Mouse (Mus musculus): Measurements from ENCODE around the gene Llgl2. TPM values are rescaled to one million over a fixed set of nuclear protein-coding genes. Genes with fewer than 3 reads are reported as not detected.
A peak's percentile ranks its signal among the peaks of the same experiment; 100 is the strongest.

Llgl2 gene
- polyA plus RNA-seq, 1 experiment from 2014 or later, result 11.9 TPM

DNA sequence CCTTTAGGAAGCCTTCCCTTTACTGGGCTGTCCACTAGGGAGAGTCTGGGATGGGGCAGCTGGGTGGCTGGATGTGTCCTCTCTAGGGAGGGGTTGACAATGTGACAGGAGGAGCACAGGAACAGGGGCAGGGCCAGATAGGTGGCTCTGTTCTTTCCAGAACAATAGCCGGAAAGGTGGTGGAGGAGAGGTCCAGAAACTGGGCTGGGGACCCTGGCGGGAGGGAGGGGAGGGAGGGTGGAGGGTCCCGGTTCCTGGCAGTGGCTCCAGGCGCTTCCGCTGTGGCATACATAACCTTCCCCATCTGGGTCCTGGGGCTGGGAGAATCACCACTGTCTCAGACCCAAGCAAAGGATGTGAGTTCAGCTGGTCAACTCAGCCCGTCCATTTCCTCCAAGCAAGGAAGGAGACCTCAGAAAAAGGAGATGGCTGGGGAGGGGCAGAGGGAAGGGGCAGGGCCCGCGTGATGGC, 14.5 kb upstream of the Llgl2 start:
- ATAC-seq (ENCODE audit: insufficient read depth), result no peak
- Histone ChIP-seq H3K4me1 (replicated peaks) (peaks cover 96% of the 10 kb centered on the region), H3K9ac (no peak overlapping the region), H3K9me3 (replicated peaks) (no peaks in the 10 kb centered on the region), H3K27ac (replicated peaks) (peak overlapping the region; percentile 59; the same call in 1 of the 2 replicates), H3K27me3 (no peaks in the 10 kb centered on the region), H3K4me3 (replicated peaks) (no peak overlapping the region), H3K36me3 (replicated peaks) (peaks cover 47% of the 10 kb centered on the region), H3K4me2 (peak overlapping the region; percentile 100; the same call in 1 of the 2 replicates)
- 43% methylated on average over 8 of the region's 8 CpGs for WGBS (ENCODE audit: insufficient replicate concordance)

DNA sequence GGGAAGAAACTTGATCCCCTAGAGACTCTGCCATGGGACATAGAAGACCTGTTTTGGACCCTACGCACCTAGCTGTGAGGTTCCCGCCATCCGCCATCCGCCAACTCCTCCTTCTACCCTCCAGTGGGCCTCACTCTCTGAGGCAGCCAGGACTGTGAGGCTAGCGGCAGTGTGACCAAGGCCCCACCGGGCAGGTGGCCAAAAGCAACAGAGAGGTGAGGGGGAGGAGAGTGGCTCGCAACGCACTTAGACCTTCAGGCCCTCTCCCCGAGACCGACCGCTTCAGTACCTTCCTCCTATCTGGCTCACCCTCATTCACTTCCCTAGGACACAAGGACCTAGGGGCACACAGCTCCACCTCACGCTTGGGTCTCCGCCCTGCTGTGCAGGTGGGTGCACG, 13.5 kb upstream of the Llgl2 start:
- WGBS (ENCODE audit: insufficient replicate concordance), result 77% methylated on average over 14 of the region's 14 CpGs
- peak overlapping the region; percentile 59 for H3K27ac ChIP-seq (replicated peaks)
- no peaks in the 10 kb centered on the region for H3K9me3 ChIP-seq (replicated peaks)
- peaks cover 93% of the 10 kb centered on the region for H3K4me1 ChIP-seq (replicated peaks)
- H3K9ac ChIP-seq, result no peak overlapping the region
- H3K36me3 ChIP-seq (replicated peaks), result peaks cover 38% of the 10 kb centered on the region
- H3K27me3 ChIP-seq, result no peaks in the 10 kb centered on the region
- no peak for ATAC-seq (ENCODE audit: insufficient read depth)
- peak overlapping the region; percentile 100 for H3K4me2 ChIP-seq
- peak overlapping the region; percentile 2; the same call in 1 of the 2 replicates for H3K4me3 ChIP-seq (replicated peaks)

DNA sequence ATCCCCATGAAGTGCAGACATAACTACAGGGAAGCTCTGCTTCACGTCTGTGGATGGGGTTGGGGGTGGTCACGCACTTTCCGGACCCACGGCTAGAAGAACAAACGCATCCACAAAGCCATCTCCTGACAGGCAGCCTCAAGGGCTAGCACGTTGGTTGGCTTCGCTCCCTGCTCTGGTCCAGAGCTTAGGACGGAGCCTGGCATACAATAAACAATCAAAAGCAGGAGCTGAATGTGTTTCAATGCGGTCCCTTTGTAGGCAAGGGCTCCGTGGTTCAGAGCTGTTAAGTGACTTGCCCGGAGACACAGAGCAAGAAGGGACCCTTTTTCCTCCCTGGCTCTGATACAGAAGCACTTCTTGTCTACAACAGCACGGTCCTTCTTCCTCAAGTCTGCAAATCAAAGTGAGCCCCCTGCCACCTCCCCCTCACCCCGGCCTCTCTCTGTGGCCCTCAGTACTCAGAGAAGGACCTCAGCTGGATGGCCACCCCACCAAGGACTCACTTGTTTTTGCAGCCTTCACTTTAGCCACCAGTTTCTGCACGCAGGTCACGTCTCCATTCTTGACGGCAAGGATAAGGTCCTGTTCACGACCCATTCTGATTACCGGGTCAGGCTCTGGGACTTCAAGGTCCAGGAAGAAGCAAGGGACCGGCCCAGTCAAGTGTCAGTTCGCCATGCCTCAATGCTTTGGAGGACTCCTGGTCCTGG, 12.3 kb upstream of the Llgl2 start:
- H3K4me1 ChIP-seq (replicated peaks), result peaks cover 94% of the 10 kb centered on the region
- no peak overlapping the region for H3K27ac ChIP-seq (replicated peaks)
- H3K9ac ChIP-seq, result peak overlapping the region; percentile 10; the same call in 1 of the 2 replicates

DNA sequence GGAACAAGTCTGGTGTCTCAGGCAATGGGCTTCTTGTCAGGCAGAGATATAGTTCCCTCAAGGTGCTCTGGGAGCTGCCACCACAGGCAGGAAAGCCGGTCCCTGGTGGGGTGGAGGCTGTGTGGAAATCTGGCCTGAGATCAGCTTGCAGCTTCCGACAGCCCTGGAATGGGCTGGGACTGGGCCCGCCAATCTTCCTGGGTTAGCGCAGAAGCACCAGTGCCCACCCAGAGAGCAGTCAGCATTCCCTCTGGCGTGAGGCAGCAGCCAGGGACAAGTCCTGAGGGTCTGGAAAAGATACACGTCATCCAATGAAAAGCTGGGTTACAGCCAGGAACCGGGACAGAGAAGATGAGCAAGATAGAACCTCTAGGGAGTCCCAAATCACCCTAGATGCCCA, 11.8 kb upstream of the Llgl2 start:
- ATAC-seq (ENCODE audit: insufficient read depth), result no peak
- Histone ChIP-seq H3K4me2 (peak overlapping the region; percentile 100), H3K27me3 (no peaks in the 10 kb centered on the region), H3K36me3 (replicated peaks) (peaks cover 29% of the 10 kb centered on the region), H3K9me3 (replicated peaks) (no peaks in the 10 kb centered on the region), H3K4me3 (replicated peaks) (peak overlapping the region; percentile 80), H3K9ac (peak overlapping the region; percentile 79; the same call in 1 of the 2 replicates), H3K27ac (replicated peaks) (no peak overlapping the region), H3K4me1 (replicated peaks) (peaks cover 88% of the 10 kb centered on the region)
- 75% methylated on average over 7 of the region's 7 CpGs for WGBS (ENCODE audit: insufficient replicate concordance)

More for the DNA sequence above, 12.3 kb upstream of the Llgl2 start:
- peak overlapping the region; percentile 80 for H3K4me3 ChIP-seq (replicated peaks)
- H3K27me3 ChIP-seq, result no peaks in the 10 kb centered on the region
- peak overlapping the region; percentile 100 for H3K4me2 ChIP-seq
- ATAC-seq (ENCODE audit: insufficient read depth), result no peak
- H3K9me3 ChIP-seq (replicated peaks), result no peaks in the 10 kb centered on the region
- peaks cover 32% of the 10 kb centered on the region for H3K36me3 ChIP-seq (replicated peaks)
- WGBS (ENCODE audit: insufficient replicate concordance), result 79% methylated on average over 20 of the region's 20 CpGs

DNA sequence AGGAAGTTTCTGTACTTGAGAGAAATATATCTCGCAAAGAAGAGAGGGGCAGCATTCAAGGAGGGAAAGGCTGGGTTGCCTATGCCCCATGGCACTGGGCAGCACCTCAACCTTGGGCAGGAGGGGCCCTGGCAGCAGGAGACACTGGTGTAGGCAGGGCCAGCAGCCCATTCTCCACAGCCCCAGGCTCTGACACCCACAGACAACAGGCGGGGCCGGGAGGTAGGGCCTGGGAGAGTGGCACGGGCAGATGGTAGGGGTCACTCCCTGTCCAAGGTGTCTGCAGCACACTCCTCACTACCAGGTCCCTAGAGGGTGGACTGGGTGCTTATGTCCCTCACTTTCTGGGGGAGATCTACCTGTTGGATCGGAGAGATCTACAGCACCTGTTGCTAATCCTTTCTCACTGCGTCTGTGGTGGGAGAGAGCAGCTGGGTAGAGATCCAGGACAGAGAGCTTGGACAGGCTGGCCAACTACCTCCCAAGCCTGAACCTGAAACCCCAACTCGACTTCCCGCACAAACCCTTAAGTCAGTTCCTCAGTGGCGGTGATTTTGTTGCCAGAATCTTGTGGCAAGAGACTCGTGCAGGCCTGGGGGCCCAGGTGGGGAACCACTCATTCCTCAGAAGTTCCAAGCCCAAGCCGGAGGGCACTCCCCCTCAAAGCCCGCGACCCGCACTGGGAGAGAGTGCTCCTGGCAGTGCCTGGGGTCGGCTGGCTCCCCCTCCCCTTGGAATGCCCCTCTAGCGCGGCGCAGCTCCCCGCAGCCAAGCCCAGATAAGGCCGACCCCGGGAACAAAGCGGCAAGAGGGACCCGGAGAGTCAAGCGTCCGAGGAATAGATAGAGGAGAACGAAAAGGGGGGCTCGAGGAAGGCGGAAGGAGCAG, 11.1 kb upstream of the Llgl2 start:
- H3K27ac ChIP-seq (replicated peaks), result peak overlapping the region; percentile 83
- H3K4me1 ChIP-seq (replicated peaks), result peaks cover 81% of the 10 kb centered on the region
- peak; percentile 2 for ATAC-seq (ENCODE audit: insufficient read depth)
- 10% methylated on average over 28 of the region's 28 CpGs for WGBS (ENCODE audit: insufficient replicate concordance)
- peak overlapping the region; percentile 79 for H3K9ac ChIP-seq
- peak overlapping the region; percentile 100 for H3K4me2 ChIP-seq
- H3K4me3 ChIP-seq (replicated peaks), result peak overlapping the region; percentile 80
- H3K27me3 ChIP-seq, result no peaks in the 10 kb centered on the region
- peaks cover 29% of the 10 kb centered on the region for H3K36me3 ChIP-seq (replicated peaks)
- H3K9me3 ChIP-seq (replicated peaks), result no peaks in the 10 kb centered on the region

DNA sequence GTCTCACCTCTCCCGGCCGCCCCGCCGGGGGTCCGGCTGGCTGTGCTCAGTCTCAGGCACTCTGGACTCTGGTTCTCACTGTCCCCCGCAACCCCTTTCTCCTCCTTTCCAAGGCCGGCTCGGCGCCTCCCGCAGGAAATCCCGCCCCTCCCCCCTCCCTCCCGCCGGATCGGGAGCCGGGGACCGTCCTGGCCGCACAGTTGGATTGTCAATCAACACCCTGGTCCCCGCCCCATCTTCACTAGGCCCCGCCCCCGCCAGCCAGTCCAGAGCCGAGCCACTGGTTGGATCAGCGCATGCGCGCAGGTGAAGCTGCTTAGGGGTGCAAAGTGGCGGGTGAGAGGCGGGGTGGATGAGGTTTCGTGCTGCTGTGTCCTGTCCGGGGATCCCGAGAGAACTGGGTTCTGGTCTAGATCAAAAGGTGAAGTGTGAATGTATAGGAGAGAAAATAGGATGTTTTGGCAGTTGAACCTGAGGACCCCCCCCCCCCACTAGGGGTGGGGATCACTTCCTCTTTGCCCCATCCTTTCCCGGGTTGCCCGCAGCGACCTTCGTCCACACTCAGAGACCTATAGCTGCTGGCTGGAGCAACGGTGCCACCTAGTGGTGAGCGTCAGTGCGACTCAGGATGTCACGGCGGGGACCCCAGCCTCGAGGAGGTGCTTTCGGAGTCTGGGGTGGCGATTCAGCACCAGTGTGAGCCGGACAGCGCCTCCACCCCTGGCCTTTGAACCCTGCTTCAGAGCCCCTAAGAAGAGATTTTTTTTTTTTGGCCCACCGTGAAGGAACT, 10.1 kb upstream of the Llgl2 start, which contains the start of gene Caskin2:
Gene Caskin2, minus strand, starts transcription at position 133 of the 790 bp plus-strand sequence.
- Histone ChIP-seq H3K27me3 (no peaks in the 10 kb centered on the region), H3K36me3 (replicated peaks) (peaks cover 33% of the 10 kb centered on the region), H3K9me3 (replicated peaks) (no peaks in the 10 kb centered on the region), H3K27ac (replicated peaks) (peak within 1 kb of the TSS; percentile 83), H3K4me3 (replicated peaks) (peak within 1 kb of the TSS; percentile 80), H3K4me2 (peak within 1 kb of the TSS; percentile 100), H3K9ac (peak within 1 kb of the TSS; percentile 79), H3K4me1 (replicated peaks) (peaks cover 72% of the 10 kb centered on the region)
- under 1% methylated on average over 44 of the region's 44 CpGs for WGBS (ENCODE audit: insufficient replicate concordance)
- ATAC-seq (ENCODE audit: insufficient read depth), result peak; percentile 90

DNA sequence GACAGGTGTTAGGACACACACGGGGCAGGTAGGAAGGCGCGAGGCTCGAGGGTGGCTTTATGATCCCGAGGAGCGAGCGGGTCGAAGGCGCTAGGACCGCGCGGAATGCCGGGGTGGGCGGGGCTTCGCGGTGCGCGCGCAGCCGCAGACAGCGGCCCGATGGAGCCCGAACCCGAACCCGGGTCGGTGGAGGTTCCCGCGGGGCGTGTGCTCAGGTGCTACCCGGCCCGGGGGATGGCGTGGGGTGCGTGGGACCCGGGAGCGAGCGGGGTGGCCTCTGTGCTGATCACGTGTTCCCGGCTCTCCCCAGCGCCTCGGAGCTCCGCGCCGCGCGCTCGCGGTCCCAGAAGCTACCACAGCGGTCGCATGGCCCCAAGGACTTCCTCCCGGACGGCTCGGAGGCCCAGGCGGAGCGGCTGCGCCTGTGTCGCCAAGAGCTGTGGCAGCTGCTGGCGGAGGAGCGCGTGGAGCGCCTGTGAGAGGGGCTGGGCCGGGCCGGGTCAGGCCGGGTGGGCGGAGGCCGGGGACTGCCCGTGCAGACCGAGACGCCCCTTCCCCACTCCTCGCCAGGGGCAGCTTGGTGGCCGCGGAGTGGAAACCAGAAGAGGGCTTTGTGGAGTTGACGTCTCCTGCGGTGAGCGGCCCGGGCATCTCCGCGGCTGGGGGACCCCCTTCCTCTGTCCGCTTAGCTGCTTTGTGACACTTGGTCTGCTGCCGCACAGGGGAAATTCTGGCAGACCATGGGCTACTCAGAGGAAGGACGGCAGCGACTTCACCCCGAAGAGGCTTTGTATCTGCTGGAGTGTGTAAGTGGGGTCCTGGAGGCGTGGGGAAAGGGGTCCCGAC, 9.0 kb upstream of the Llgl2 start, which contains the start of gene Tsen54:
Gene Tsen54, plus strand, starts transcription at position 120 of the 846 bp plus-strand sequence.
- Histone ChIP-seq H3K4me3 (replicated peaks) (peak within 1 kb of the TSS; percentile 80), H3K27me3 (no peaks in the 10 kb centered on the region), H3K36me3 (replicated peaks) (peaks cover 35% of the 10 kb centered on the region), H3K9me3 (replicated peaks) (no peaks in the 10 kb centered on the region), H3K4me2 (peak within 1 kb of the TSS; percentile 100), H3K27ac (replicated peaks) (peak within 1 kb of the TSS; percentile 83), H3K9ac (peak within 1 kb of the TSS; percentile 79), H3K4me1 (replicated peaks) (peaks cover 61% of the 10 kb centered on the region)
- 1% methylated on average over 80 of the region's 84 CpGs for WGBS (ENCODE audit: insufficient replicate concordance)
- peak; percentile 61 for ATAC-seq (ENCODE audit: insufficient read depth)

DNA sequence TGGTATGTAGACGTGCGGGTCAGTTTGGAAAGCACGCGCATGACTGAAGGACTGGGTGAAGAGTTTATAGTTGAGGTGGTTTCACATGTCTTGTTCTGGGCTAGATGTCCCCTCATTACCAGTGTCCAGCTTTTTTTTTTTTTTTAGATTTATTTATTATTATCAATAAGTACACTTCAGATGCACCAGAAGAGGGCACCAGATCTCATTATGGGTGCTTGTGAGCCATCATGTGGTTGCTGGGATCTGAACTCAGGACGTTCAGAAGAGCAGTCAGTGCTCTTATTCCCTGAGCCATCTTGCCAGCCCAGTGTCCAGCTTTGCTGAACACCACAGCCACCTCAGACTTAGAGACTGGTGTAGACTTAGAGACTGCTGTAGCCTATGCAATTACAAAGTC, 6.5 kb upstream of the Llgl2 start:
- H3K36me3 ChIP-seq (replicated peaks), result peaks cover 32% of the 10 kb centered on the region

DNA sequence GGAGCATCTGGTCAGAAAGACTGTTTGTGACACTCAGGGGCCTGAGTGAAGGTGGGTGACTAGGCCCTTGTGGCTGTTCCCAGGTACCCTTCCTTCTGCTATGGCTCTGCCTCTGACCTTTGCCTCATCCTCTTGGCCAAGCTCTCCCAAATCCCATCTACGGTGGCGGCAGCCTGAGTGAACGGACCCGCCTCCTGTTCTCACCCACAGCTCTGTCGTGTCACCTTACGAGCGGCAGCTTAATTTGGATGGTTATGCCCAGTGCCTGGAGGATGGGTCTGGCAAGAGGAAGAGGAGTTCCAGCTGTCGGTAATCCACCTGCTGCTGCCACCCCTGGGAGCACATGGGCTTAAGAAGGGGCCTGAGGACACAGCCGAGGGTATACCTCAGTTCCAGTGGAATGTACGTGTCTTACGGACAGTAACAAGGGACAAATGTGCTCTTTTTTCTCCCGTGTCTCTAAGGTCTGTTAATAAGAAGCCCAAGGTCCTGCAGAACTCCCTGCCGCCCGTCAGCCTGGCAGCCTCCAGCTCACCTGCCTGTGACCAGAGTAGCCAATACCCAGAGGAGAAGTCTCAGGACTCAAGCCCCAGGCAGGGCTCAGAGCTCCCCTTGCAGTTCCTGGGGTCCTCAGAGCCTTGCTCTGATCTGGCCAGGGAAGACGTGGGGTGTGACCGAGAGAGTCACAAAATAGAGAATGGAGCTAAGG, 3.8 kb upstream of the Llgl2 start:
- WGBS (ENCODE audit: insufficient replicate concordance), result 81% methylated on average over 16 of the region's 16 CpGs
- Histone ChIP-seq H3K4me2 (no peak overlapping the region), H3K27me3 (peaks cover 7% of the 10 kb centered on the region; the same call in 1 of the 2 replicates), H3K27ac (replicated peaks) (no peak overlapping the region), H3K9me3 (replicated peaks) (no peaks in the 10 kb centered on the region), H3K4me3 (replicated peaks) (no peak overlapping the region), H3K9ac (no peak overlapping the region), H3K4me1 (replicated peaks) (peaks cover 35% of the 10 kb centered on the region), H3K36me3 (replicated peaks) (peaks cover 36% of the 10 kb centered on the region)
- no peak for ATAC-seq (ENCODE audit: insufficient read depth)

More for the DNA sequence above, 6.5 kb upstream of the Llgl2 start:
- Histone ChIP-seq H3K4me2 (no peak overlapping the region), H3K27ac (replicated peaks) (no peak overlapping the region), H3K9ac (no peak overlapping the region), H3K4me3 (replicated peaks) (no peak overlapping the region), H3K9me3 (replicated peaks) (no peaks in the 10 kb centered on the region), H3K27me3 (no peaks in the 10 kb centered on the region), H3K4me1 (replicated peaks) (peaks cover 36% of the 10 kb centered on the region)
- 81% methylated on average over 5 of the region's 5 CpGs for WGBS (ENCODE audit: insufficient replicate concordance)
- no peak for ATAC-seq (ENCODE audit: insufficient read depth)
